Mouse (Mus musculus) liver, postnatal 0 days (tissue): ENCODE measurements around the gene Cir1.

Experiments
- CTCF ChIP-seq: sonication (generic); IDR thresholded peaks from 2 replicates; pipeline ENCODE4 v1.5.1; 2016; ENCODE audit warnings: antibody characterized with exemption, low read depth
- EP300 ChIP-seq: IDR thresholded peaks from 2 replicates; pipeline ENCODE4 v1.6.1; 2016; ENCODE audit warnings: antibody characterized with exemption, low read depth, mild to moderate bottlenecking

DNA sequence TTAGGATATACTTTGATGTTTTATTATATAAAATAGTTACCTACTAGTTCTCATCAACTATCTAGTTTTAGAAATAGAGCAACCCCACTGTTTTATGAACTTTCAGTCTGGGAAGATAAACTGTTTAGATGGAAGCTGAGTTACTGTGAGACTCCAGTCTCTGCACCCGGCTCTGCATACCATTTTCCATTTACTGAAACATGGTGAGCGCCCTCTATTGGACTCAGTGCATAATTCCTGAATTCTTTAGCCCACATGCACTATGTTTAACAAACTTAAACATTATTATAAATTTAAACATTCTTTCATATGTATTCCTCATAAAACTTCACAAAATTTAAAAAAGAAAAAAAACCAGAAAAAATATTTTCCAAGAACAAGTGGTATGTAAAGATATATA is 26.9 kb downstream of the Cir1 start:
- TF ChIP-seq CTCF (peak; percentile 62), EP300 (no peak)
